Mouse (Mus musculus) left cerebral cortex, adult 18-20 months (tissue): ENCODE data around the gene Rps19. TPM values are rescaled to one million over a fixed set of nuclear protein-coding genes. Genes with fewer than 3 reads are reported as not detected.
"Not testable (repeated sequence)": the region's sequence is repeated elsewhere in the genome, so short reads cannot be mapped to it uniquely, and the experiment has no call there.

Experiments
- DNase-seq, 2 experiments: peaks; one replicate each; pipeline ENCODE4 v3.0.0; 2021 to 2022; ENCODE audit warnings: low spot score in 2 of 2, mixed read lengths in 1 of 2
- total RNA-seq, 2 experiments: library from RNA; stranded (reverse); gene quantifications; 2 replicates each; pipeline ENCODE4 v1.2.3; 2021

The Rps19 gene
- total RNA-seq, 2 experiments from 2014 or later: 511 to 584 TPM

DNA sequence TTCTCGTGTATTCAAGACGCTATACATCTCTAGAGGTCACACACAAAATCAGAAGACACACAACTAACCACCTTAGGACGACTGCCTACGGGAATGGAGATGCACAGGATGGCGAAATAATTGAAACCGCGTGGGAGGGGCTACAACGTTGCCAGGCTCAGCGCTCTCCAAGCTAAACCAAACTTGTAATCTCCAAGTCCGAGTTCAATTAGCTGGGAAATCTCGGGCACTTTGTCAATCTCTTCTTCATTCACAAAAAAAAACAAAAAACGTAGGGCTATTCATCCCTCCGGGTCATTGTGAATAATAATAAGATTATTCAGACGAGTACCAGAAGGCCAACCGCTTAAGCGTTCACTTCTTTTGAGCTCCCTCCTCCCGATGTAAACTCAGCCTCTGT lies 15.1 kb upstream of the Rps19 start:
- DNase-seq: no peak

DNA sequence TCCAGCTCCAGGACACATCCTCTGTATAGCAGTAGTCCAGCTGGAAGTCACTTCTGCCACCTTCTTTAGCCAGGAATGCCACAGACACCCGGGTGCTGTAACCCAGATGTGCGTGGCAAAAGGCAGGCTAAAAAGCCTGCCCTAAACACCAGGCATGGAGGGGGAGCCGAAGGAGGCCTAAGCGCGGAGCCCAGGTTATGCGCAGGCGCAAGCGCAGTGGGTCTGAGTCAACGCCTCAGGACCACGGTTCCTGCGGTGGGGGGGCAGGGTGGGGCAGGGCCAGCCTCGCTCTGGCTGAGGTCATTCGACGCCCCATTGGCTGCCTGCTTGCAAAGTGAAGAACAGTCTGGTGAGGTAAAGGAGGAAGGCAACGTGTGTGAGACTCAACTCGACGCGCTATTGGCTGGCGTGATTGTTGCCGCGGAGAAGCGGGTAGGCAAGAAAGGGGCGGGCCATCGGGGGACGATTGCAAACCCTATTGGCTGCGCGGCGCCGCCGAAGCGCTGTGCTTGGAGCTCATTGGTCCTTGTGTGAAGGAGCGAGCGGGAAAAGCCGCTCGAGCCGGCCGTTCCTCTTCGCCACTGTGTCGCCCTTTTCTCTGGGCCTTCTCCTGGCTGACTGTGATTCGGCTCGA lies 14.5 kb upstream of the Rps19 start, which contains the start of the genes Lypd4 and Dmrtc2:
Gene Lypd4, minus strand, starts transcription at position 410 of the 634 bp plus-strand sequence.
Gene Dmrtc2, plus strand, starts transcription at position 526 of the 634 bp plus-strand sequence.
- no peak for DNase-seq

DNA sequence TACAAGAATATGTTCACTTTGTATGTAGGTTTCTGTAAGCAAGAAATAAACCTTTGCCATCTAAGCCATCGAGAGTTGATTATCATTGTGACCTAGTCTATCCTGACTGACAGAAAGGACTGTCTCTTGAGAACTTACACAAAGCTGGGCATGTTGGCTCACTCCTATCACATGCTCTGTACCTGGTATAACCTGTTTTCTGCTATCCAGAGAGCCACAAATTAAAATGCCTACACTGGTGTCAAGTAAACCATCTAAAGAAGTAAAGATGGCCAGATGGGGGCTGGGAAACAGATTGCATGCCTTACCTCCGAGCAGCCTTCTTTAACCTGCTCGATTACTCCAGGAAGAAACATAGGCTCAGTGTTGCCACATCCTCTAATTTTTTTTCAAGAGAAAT lies 6.6 kb upstream of the Rps19 start:
- DNase-seq: no peak

DNA sequence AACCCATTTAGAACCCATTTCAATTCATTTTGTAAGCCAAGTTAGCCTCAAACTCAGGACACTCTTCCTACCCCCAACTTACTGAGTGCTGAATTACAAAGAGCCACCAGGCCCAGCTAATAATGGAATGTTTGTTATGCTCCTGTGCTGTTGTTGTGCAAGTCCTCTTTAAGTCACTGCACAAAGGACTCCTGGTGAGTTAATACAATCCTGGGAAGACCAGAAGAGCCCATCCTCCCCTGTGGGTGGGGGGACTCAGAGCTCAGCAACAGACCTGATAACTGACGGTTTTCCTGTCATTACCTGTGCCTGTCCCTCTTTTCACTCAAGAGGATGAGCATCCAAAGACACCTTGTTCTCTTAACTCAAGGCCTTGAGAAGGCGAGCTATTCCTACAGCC lies 4.6 kb upstream of the Rps19 start:
- no peak for DNase-seq

DNA sequence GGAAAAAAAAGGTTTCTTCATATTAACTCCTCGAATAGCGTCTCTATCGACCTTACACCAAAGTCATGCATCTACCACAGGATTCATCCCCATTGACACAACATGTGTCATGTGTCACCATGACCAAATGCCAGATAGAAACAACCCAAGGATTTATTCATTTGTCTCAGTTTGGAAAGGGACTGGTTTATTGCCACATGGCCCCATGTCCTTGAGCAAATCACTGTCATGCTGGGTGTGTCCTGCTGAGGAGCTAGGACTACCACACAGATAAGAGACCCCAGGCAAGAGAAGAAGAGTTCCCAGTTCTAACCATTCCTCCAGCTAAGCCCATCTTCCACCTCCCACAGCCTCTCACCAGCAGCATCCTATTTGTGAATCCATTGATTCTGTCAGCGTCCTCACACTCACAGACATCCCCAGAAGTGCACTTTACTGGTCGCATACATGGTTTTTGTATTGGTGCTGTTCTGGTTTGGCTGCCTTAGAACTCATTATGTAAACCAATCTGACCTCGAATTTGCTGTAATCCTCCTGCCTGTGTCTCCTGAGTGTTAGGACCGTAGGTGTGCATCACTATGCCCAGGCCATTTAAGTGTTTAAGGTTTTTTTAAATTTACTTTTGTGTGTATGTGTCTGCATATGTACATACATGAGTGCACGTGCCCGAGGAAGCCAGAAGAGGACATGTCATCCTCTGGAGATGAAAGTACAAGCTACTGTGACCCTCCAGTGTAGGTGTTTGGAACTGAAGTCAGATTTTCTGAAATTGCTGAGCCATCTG lies 1.6 kb upstream of the Rps19 start:
- no peak for DNase-seq

DNA sequence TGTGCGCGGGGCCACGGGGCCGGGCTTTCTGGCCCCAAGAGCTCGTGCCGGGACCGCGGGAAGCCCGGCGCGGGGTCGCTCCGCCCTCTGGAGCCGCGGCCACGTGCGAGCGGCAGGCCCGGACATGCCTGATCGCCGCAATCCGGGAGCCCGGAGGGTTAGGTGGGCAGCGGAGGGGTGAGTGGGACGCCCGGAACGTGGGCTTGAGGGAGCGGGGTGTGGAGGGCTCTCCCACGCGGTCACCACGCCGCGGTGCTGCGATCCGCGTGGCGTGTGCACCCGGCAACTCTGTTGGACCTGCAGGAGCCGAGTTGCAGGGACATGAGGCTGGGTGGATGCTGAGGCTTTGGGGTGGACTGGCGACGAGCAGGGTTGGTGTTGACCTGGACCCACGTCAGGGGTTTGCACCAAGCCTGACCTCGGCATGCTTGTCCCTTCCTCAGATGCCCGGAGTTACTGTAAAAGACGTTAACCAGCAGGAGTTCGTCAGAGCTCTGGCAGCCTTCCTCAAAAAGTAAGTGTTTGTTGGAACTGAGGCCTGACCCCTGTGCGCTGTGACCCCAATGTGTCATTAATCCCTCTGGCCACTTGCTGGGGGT lies 621 bp downstream of the Rps19 start:
- no peak for DNase-seq

DNA sequence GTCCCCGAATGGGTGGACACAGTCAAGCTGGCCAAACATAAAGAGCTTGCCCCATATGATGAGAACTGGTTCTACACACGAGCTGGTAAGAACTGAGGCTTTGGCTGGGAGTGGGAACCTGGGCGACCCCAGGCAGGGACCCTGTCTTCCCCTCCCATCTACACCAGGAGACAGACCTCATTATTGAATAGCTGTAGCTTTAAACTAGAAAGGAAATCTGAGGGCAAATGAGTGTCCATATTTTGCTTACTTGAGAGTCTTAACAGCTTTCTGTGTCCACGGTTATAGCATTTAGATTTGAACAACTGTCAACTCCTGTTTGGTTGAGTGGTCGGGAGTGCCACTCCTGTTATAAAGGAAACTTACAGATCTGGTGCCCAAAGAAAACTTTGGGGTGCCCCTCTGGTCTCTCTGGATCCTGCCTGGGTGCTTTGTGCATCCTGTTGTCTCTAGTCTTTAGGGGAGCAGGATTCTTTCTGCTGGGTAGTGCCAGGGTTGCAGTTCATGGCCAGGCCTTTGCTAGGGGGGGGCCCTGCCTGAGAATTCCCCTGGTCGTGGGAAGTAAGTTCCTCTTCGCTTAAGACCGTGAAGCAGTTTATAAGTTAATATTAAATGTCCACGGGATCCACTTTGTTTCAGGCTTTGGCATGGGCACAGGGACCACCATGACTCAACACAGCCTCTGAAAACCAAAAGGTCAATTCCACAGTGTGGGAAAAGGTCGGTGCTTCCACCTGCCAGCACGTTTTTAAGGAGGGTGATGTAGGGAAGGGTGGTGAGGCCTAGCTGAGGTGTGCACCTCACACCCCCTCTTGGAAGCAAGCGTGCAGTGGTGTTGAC lies 1.5 kb downstream of the Rps19 start:
- DNase-seq: no peak

DNA sequence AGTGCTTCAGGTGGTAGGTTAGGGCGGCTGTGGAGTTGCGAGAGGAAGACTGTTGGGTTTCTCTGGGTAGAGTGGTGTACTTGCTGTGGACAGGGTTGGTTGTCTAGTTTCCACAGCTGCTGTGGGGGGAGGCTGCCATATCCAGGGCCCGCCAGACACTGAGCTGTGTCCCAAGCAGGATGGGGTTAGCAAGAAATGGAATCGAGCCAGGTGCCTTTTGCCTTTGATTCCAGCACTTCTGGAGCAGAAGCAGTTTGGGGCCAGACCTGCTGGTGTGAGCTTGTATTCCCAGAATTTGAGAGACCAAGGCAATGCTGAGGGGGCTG lies 2.1 kb downstream of the Rps19 start:
- no peak for DNase-seq

DNA sequence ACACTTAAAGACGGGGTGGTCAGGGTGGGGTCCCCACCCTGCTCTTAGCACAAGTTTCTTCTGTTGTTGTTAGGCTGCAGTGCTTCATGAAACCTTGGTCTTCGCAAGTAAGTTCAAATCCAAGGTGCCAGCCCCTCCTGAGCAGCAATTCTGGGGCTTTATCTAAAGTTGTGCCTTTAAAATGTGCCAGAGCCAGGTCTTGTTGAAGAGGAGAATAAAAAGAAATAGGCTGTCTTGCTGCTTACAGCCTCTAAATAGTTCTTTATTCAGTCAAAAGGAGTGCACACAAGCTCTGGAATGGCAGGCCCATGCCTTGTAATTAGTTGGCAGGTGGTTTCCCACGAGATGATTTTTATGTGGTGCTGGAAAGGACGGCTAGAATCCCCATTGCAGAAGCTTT lies 2.9 kb downstream of the Rps19 start:
- no peak for DNase-seq

DNA sequence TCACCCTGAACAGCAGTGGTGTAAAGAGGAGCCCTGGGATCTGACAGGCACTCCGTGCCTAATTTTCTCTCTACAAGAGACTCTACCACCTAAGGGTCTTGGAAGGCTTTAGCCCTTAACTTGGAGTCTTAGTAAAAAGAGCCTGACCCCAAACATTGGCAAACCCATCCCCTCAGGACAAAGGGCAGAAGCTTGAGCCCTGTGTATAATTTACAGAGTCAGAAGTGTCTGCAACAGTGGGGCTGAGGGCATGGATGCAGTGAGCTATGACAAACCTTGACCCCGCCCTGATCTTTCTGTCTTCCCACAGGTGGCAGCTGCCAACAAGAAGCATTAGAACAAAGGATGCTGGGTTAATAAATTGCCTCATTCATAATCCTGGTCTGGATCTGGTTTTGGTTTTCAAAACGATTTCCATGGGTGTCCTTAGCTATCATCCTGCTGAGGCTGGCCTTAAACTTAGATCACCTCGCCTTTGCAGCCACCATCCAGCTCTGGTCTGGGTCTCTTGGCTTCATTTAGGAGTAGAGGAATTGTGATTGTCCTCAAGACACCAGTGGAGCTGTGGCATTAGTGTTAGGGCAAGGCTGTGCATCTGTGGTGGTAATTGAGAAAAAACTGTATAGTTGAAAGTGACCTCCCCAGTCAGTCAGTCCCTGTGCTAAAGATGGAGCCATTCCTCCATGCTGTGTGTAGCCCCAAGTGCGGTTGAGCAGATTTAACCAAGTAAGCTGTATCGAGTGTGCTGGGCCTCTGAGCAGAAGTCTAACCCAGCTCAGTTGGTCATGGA lies 5.5 kb downstream of the Rps19 start:
- no peak for DNase-seq

DNA sequence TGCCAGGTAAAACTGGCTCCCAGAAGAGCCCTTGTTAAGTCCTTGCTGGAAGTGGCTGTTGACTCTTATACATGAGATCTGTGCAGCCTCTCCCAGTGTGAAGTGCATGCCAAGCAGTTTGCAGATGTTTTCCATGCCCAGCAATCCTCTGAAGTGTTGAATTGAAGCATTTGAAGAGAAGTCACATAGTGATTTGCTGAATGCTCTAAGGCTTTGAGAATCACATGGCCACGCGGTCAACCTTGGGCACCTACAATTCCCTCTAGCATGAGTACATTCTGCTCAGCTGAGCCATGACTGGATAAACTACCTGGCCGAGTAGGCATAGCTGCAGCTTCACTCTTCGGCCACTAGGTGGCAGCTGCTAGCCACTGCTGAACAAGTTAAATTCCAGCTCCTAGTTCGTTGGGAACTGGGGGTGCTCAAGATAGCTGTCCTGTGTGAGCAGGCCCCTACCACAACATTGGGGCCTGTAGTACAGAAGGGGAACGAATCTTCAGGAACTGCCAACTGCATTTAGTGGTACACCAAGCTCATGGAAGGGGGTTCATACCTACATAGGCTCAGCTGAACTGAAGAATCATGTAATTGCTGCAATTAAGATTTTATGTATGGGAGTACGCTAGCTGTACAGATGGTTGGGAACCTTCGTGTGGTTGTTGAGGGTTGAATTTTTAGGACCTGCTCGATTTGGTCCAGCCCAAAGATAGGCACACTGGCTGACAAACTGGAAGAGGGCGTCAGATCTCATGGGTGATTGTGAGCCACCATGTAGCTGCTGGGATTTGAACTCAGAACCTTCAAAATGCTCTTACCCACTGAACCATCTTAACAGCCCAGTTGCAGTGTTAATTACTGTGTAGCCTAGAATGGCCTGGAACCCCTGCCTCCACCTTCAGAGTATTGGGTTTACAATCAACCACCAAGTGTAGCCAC lies 6.4 kb downstream of the Rps19 start:
- peak; percentile 67 to 77 for DNase-seq

DNA sequence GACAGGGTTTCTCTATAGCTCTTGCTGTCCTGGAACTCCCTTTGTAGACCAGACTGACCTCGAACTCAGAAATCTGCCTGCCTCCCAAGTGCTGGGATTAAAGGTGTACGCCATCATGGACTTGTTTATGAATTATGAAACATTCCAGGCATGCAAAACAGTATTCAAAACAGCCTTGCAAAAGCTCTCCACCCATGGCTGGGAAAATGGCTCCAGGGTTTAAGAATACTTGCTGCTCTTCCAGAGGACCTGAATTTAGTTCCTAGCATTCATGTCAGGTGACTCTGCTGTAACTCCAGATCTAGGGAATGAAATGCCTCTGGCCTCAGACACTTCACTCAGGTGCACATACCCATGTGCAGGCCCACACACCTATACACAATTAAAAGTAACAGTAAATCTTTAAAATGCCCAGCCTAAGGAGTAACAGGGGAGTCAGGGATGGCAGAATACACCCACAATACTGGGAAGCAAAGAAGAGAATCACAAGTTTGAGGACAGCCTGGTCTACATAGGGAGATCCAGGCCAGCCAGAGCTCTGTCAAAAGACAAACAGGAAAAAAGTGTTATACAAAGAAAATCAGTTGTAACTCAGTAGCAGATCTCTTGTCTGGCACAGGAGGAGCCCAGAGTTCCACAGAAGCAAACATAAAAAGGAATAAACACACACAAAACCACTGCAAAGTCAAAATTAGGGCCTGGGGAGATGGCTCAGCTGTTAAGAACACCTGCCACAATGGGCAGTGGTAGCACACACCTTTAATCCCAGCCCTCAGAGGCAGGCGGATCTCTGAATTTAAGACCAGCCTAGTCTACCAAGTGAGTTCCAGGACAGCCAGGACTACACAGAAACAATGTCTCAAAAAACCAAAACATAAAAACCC lies 7.3 kb downstream of the Rps19 start:
- DNase-seq: no peak

DNA sequence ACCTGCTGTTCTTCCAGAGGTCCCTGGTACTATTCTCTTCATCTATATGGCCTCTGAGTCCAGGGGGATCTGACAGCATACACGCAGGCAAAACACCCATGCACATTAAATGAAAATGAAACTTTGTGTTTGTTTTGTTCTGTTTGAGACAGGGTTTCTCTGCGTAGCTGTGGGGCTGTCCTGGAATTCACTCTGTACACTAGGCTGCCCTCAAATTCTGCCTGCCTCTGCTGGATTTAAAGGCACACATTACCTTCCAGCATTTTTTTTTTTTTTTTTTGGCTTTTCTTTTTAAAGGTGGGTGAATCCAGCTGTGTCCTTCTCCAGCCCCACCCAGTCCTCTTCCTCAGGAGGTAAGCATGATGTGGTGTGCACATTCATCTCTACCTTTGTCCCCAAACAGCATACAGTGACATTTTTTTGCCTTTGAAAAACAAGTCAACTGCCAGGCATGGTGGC lies 8.0 kb downstream of the Rps19 start:
- DNase-seq: no peak

DNA sequence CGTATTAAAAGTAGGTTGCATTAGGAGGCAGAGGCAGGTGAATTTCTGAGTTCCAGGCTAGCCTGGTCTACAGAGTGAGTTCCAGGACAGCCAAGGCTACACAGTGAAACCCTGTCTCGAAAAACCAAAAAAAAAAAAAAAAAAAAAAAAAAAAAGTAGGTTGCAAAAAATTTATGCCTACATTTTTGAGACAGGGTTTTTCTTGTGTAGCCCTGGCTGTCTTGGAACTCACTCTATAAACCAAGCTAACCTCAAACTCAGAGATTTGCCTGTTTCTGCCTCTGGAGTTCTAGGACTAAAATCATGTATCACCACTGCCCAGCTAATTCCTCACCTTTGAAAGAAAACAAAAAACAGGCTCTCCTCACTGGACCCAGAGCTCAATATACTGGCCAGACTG lies 11.6 kb downstream of the Rps19 start:
- DNase-seq: not testable (repeated sequence)

DNA sequence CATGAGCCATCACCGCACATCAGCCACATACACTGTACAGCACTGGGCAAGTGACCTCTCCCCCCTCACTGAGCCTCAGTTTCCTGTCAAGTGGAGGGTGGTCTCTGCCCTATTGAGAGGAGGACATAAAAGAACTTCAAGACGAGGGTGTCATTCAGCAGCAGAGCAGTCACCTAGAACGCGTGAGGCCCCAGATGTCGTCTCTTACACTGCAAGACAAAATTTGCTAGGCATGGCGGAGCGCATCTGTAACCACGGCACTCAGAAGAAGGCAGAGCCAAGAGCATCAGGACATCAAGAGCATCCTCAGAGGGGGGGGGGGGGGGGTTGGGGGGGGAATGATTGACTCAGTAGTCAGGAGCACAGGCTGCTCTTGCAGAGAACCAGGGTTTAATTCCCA lies 12.1 kb downstream of the Rps19 start:
- no peak for DNase-seq

DNA sequence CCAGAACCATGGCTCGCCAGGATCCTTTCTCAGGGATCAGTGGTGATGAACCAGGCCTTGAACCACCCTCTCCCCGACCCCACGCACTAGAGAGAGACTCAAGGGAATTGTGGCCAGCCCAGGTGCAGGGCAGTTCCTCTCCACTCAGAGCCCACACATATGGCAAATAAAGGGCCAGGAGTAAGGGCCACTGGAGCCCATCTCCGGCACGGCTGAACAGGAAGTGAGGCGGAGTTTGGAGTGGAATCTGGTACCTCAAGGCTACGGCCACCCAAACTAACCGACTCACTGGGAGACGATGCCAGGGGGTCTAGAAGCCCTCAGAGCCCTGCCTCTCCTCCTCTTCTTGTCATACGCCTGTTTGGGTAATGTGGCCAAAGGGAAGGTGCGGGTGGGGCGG lies 13.1 kb downstream of the Rps19 start, which contains the start of gene Cd79a:
Gene Cd79a, plus strand, starts transcription at position 158 of the 400 bp plus-strand sequence.
- no peak for DNase-seq

DNA sequence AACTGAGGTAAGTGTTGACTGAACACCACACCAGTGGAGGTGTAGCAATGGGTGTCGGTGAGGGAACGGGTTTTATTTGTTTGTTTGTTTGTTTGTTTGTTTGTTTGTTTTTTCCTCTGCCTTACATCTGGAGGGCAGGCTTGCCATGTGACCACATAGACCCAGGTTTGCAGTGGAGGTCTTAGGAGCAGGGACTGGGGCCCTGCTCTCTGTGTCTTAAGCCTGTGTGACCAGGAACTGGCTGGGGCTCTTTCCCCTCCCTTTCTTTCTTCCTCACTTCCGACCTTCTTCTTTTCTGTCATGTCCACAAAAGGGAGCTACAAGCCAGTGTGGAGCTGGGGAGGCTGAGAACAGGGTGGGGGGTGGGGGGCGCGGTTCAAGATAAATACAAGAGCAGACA lies 13.8 kb downstream of the Rps19 start:
- DNase-seq: no peak

DNA sequence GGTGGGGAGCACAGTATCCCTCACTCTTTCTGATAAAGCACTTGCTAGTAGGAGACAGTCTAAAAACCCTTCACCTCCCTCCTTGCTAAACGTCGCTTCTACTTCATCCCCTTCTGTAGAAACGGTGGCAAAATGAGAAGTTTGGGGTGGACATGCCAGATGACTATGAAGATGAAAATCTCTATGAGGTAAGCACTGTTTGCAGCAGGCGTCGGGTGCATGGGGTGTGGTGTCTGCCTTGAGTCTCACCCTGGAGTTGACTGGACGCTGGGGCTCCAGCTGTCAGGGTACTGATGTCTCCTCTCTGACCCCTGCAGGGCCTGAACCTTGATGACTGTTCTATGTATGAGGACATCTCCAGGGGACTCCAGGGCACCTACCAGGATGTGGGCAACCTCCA lies 16.9 kb downstream of the Rps19 start:
- DNase-seq: no peak
